Mouse (Mus musculus) 416B (cell line): ENCODE measurements around the gene Cox5a.

ENCODE experiments used
- DNase-seq: peaks from one replicate; pipeline ENCODE4 v3.0.0; 2011; ENCODE audit warnings: low read depth

Cox5a gene

GRCm38 (mm10) chr9:57521056-57521911 lies at the start of gene Cox5a:
TSS of gene Cox5a (plus strand) at chr9:57521274.
- DNase-seq: peak; percentile 95

- DNase-seq: peak; percentile 89
Measured at GRCm38 (mm10) chr9:57485774-57486173, 35.3 kb upstream of the Cox5a start.

- DNase-seq: no peak
Measured at GRCm38 (mm10) chr9:57487807-57488206, 33.3 kb upstream of the Cox5a start.

GRCm38 (mm10) chr9:57493532-57493931 lies 27.5 kb upstream of the Cox5a start:
- no peak for DNase-seq

GRCm38 (mm10) chr9:57494970-57495369 lies 26.1 kb upstream of the Cox5a start:
- no peak for DNase-seq

GRCm38 (mm10) chr9:57497236-57497635 lies 23.8 kb upstream of the Cox5a start:
- DNase-seq: no peak

GRCm38 (mm10) chr9:57498536-57498935 lies 22.5 kb upstream of the Cox5a start:
- DNase-seq: no peak

- DNase-seq: no peak
Measured at GRCm38 (mm10) chr9:57501452-57501851, 19.6 kb upstream of the Cox5a start.

GRCm38 (mm10) chr9:57501861-57502260 lies 19.2 kb upstream of the Cox5a start:
- DNase-seq: no peak

GRCm38 (mm10) chr9:57502911-57503621 lies 18.0 kb upstream of the Cox5a start:
- DNase-seq: no peak

GRCm38 (mm10) chr9:57503622-57504380 lies 17.3 kb upstream of the Cox5a start, which contains the start of gene Rpp25:
TSS of gene Rpp25 (plus strand) at chr9:57504026.
- DNase-seq: no peak

GRCm38 (mm10) chr9:57504381-57504700 lies 16.7 kb upstream of the Cox5a start:
- no peak for DNase-seq

- no peak for DNase-seq
Measured at GRCm38 (mm10) chr9:57504891-57505290, 16.2 kb upstream of the Cox5a start.

GRCm38 (mm10) chr9:57505700-57506099 lies 15.4 kb upstream of the Cox5a start:
- DNase-seq: peak; percentile 99

GRCm38 (mm10) chr9:57510577-57510976 lies 10.5 kb upstream of the Cox5a start:
- DNase-seq: no peak

GRCm38 (mm10) chr9:57517113-57517512 lies 4.0 kb upstream of the Cox5a start:
- peak; percentile 81 for DNase-seq

GRCm38 (mm10) chr9:57520375-57521055 lies 559 bp upstream of the Cox5a start:
- peak; percentile 70 for DNase-seq

GRCm38 (mm10) chr9:57522114-57522860 lies 1.2 kb downstream of the Cox5a start:
- DNase-seq: peak; percentile 45

GRCm38 (mm10) chr9:57522861-57523246 lies 1.8 kb downstream of the Cox5a start:
- peak; percentile 39 for DNase-seq

- peak; percentile 84 for DNase-seq
Measured at GRCm38 (mm10) chr9:57523754-57524153, 2.7 kb downstream of the Cox5a start.

GRCm38 (mm10) chr9:57524439-57524838 lies 3.4 kb downstream of the Cox5a start:
- peak; percentile 78 for DNase-seq
